Mouse (Mus musculus): Measurements from ENCODE around the gene Tmem184b. TPM values are rescaled to one million over a fixed set of nuclear protein-coding genes. Genes with fewer than 3 reads are reported as not detected.

The Tmem184b gene
- polyA plus RNA-seq, 1 experiment from 2014 or later, result 33.5 TPM

GRCm38 (mm10) chr15:79399231-79400052 is 3.9 kb downstream of the Tmem184b start:
- H3K36me3 ChIP-seq (ENCODE audit: control insufficient read depth, insufficient read depth, low read length), result no peaks in the 10 kb centered on the region
- no peak overlapping the region for H3K27ac ChIP-seq (ENCODE audit: low read depth, low read length)
- no peaks in the 10 kb centered on the region for H3K9me3 ChIP-seq (ENCODE audit: control insufficient read depth, low read length)
- no peak overlapping the region for H3K4me2 ChIP-seq (replicated peaks; ENCODE audit: low read depth, low read length)
- DNase-seq (ENCODE audit: low spot score) (no peak), ATAC-seq (ENCODE audit: low FRiP score) (no peak)
- WGBS, result 87% methylated on average over 14 of the region's 14 CpGs
- no peak overlapping the region for H3K9ac ChIP-seq (ENCODE audit: low read depth, low read length)
- no peak overlapping the region for H3K4me3 ChIP-seq (ENCODE audit: low read depth, low read length)
- peaks cover 5% of the 10 kb centered on the region for H3K4me1 ChIP-seq (replicated peaks; ENCODE audit: control insufficient read depth, insufficient read depth, low read length)
- no peaks in the 10 kb centered on the region for H3K27me3 ChIP-seq (ENCODE audit: control insufficient read depth, insufficient read depth, low read length)

GRCm38 (mm10) chr15:79396736-79397135 is 6.6 kb downstream of the Tmem184b start:
- H3K36me3 ChIP-seq (ENCODE audit: control insufficient read depth, insufficient read depth, low read length), result no peaks in the 10 kb centered on the region
- no peak overlapping the region for H3K4me3 ChIP-seq (ENCODE audit: low read depth, low read length)
- no peaks in the 10 kb centered on the region for H3K27me3 ChIP-seq (ENCODE audit: control insufficient read depth, insufficient read depth, low read length)
- no peak overlapping the region for H3K4me2 ChIP-seq (replicated peaks; ENCODE audit: low read depth, low read length)
- H3K9ac ChIP-seq (ENCODE audit: low read depth, low read length), result no peak overlapping the region
- WGBS, result 86% methylated on average over 11 of the region's 11 CpGs
- DNase-seq (ENCODE audit: low spot score) (no peak), ATAC-seq (ENCODE audit: low FRiP score) (no peak)
- H3K9me3 ChIP-seq (ENCODE audit: control insufficient read depth, low read length), result no peaks in the 10 kb centered on the region
- H3K27ac ChIP-seq (ENCODE audit: low read depth, low read length), result no peak overlapping the region
- peaks cover 7% of the 10 kb centered on the region; the same call in 1 of the 2 replicates for H3K4me1 ChIP-seq (replicated peaks; ENCODE audit: control insufficient read depth, insufficient read depth, low read length)

- 84% methylated on average over 6 of the region's 6 CpGs for WGBS
- Histone ChIP-seq H3K4me3 (ENCODE audit: low read depth, low read length) (no peak overlapping the region), H3K27me3 (ENCODE audit: control insufficient read depth, insufficient read depth, low read length) (no peaks in the 10 kb centered on the region), H3K4me2 (replicated peaks; ENCODE audit: low read depth, low read length) (no peak overlapping the region), H3K36me3 (ENCODE audit: control insufficient read depth, insufficient read depth, low read length) (no peaks in the 10 kb centered on the region), H3K9ac (ENCODE audit: low read depth, low read length) (no peak overlapping the region), H3K9me3 (ENCODE audit: control insufficient read depth, low read length) (no peaks in the 10 kb centered on the region), H3K4me1 (replicated peaks; ENCODE audit: control insufficient read depth, insufficient read depth, low read length) (peaks cover 5% of the 10 kb centered on the region; the same call in 1 of the 2 replicates), H3K27ac (ENCODE audit: low read depth, low read length) (no peak overlapping the region)
- no peak for DNase-seq (ENCODE audit: low spot score)
- no peak for ATAC-seq (ENCODE audit: low FRiP score)
Measured at GRCm38 (mm10) chr15:79395281-79395680, 8.1 kb downstream of the Tmem184b start.

GRCm38 (mm10) chr15:79394842-79395241 is 8.5 kb downstream of the Tmem184b start:
- DNase-seq (ENCODE audit: low spot score) (no peak), ATAC-seq (ENCODE audit: low FRiP score) (no peak)
- Histone ChIP-seq H3K4me1 (replicated peaks; ENCODE audit: control insufficient read depth, insufficient read depth, low read length) (peaks cover 5% of the 10 kb centered on the region; the same call in 1 of the 2 replicates), H3K9me3 (ENCODE audit: control insufficient read depth, low read length) (no peaks in the 10 kb centered on the region), H3K4me3 (ENCODE audit: low read depth, low read length) (no peak overlapping the region), H3K27ac (ENCODE audit: low read depth, low read length) (no peak overlapping the region), H3K36me3 (ENCODE audit: control insufficient read depth, insufficient read depth, low read length) (no peaks in the 10 kb centered on the region), H3K27me3 (ENCODE audit: control insufficient read depth, insufficient read depth, low read length) (no peaks in the 10 kb centered on the region), H3K4me2 (replicated peaks; ENCODE audit: low read depth, low read length) (no peak overlapping the region), H3K9ac (ENCODE audit: low read depth, low read length) (no peak overlapping the region)
- WGBS, result 90% methylated on average over 4 of the region's 4 CpGs

- Histone ChIP-seq H3K4me2 (replicated peaks; ENCODE audit: low read depth, low read length) (no peak overlapping the region), H3K4me1 (replicated peaks; ENCODE audit: control insufficient read depth, insufficient read depth, low read length) (peaks cover 5% of the 10 kb centered on the region; the same call in 1 of the 2 replicates), H3K4me3 (ENCODE audit: low read depth, low read length) (no peak overlapping the region), H3K9me3 (ENCODE audit: control insufficient read depth, low read length) (no peaks in the 10 kb centered on the region), H3K9ac (ENCODE audit: low read depth, low read length) (no peak overlapping the region), H3K36me3 (ENCODE audit: control insufficient read depth, insufficient read depth, low read length) (no peaks in the 10 kb centered on the region), H3K27me3 (ENCODE audit: control insufficient read depth, insufficient read depth, low read length) (no peaks in the 10 kb centered on the region), H3K27ac (ENCODE audit: low read depth, low read length) (no peak overlapping the region)
- WGBS, result 79% methylated on average over 6 of the region's 6 CpGs
- no peak for ATAC-seq (ENCODE audit: low FRiP score)
- no peak for DNase-seq (ENCODE audit: low spot score)
Measured at GRCm38 (mm10) chr15:79393101-79393500, 10.3 kb downstream of the Tmem184b start.

- H3K27me3 ChIP-seq (ENCODE audit: control insufficient read depth, insufficient read depth, low read length), result no peaks in the 10 kb centered on the region
- DNase-seq (ENCODE audit: low spot score) (no peak), ATAC-seq (ENCODE audit: low FRiP score) (no peak)
- no peak overlapping the region for H3K4me3 ChIP-seq (ENCODE audit: low read depth, low read length)
- WGBS, result 88% methylated on average over 5 of the region's 5 CpGs
- H3K27ac ChIP-seq (ENCODE audit: low read depth, low read length), result no peak overlapping the region
- no peaks in the 10 kb centered on the region for H3K36me3 ChIP-seq (ENCODE audit: control insufficient read depth, insufficient read depth, low read length)
- no peak overlapping the region for H3K4me2 ChIP-seq (replicated peaks; ENCODE audit: low read depth, low read length)
- no peak overlapping the region for H3K9ac ChIP-seq (ENCODE audit: low read depth, low read length)
- peaks cover 5% of the 10 kb centered on the region; the same call in 1 of the 2 replicates for H3K4me1 ChIP-seq (replicated peaks; ENCODE audit: control insufficient read depth, insufficient read depth, low read length)
- no peaks in the 10 kb centered on the region for H3K9me3 ChIP-seq (ENCODE audit: control insufficient read depth, low read length)
Measured at GRCm38 (mm10) chr15:79392527-79392926, 10.8 kb downstream of the Tmem184b start.

- ATAC-seq (ENCODE audit: low FRiP score) (no peak), DNase-seq (ENCODE audit: low spot score) (no peak)
- no peak overlapping the region for H3K9ac ChIP-seq (ENCODE audit: low read depth, low read length)
- no peaks in the 10 kb centered on the region for H3K9me3 ChIP-seq (ENCODE audit: control insufficient read depth, low read length)
- no peaks in the 10 kb centered on the region for H3K27me3 ChIP-seq (ENCODE audit: control insufficient read depth, insufficient read depth, low read length)
- H3K4me2 ChIP-seq (replicated peaks; ENCODE audit: low read depth, low read length), result no peak overlapping the region
- H3K36me3 ChIP-seq (ENCODE audit: control insufficient read depth, insufficient read depth, low read length), result no peaks in the 10 kb centered on the region
- H3K4me3 ChIP-seq (ENCODE audit: low read depth, low read length), result no peak overlapping the region
- 55% methylated on average over 7 of the region's 7 CpGs for WGBS
- peaks cover 5% of the 10 kb centered on the region; the same call in 1 of the 2 replicates for H3K4me1 ChIP-seq (replicated peaks; ENCODE audit: control insufficient read depth, insufficient read depth, low read length)
- no peak overlapping the region for H3K27ac ChIP-seq (ENCODE audit: low read depth, low read length)
Measured at GRCm38 (mm10) chr15:79391447-79392093, 11.8 kb downstream of the Tmem184b start.

GRCm38 (mm10) chr15:79390434-79390833 is 12.9 kb downstream of the Tmem184b start:
- Histone ChIP-seq H3K36me3 (ENCODE audit: control insufficient read depth, insufficient read depth, low read length) (no peaks in the 10 kb centered on the region), H3K4me2 (replicated peaks; ENCODE audit: low read depth, low read length) (no peak overlapping the region), H3K4me3 (ENCODE audit: low read depth, low read length) (no peak overlapping the region), H3K9ac (ENCODE audit: low read depth, low read length) (no peak overlapping the region), H3K27ac (ENCODE audit: low read depth, low read length) (no peak overlapping the region), H3K4me1 (replicated peaks; ENCODE audit: control insufficient read depth, insufficient read depth, low read length) (peaks cover 5% of the 10 kb centered on the region), H3K27me3 (ENCODE audit: control insufficient read depth, insufficient read depth, low read length) (no peaks in the 10 kb centered on the region), H3K9me3 (ENCODE audit: control insufficient read depth, low read length) (no peaks in the 10 kb centered on the region)
- DNase-seq (ENCODE audit: low spot score) (no peak), ATAC-seq (ENCODE audit: low FRiP score) (no peak)
- WGBS, result 87% methylated on average over 6 of the region's 6 CpGs

Data from hindbrain, embryonic 11.5 days (tissue).